Mouse (Mus musculus): ENCODE measurements around the gene Gne. TPM values are rescaled to one million over a fixed set of nuclear protein-coding genes. Genes with fewer than 3 reads are reported as not detected.
A peak's percentile ranks its signal among the peaks of the same experiment; 100 is the strongest.

Gene Gne
- polyA plus RNA-seq, 1 experiment from 2014 or later = 20.1 TPM

- H3K4me1 ChIP-seq = peaks cover 20% of the 10 kb centered on the region
- peak overlapping the region; percentile 97 for H3K4me3 ChIP-seq (replicated peaks)
- ATAC-seq (ENCODE audit: low FRiP score) = no peak
- no peaks in the 10 kb centered on the region for H3K9me3 ChIP-seq
- peak overlapping the region; percentile 99 for H3K4me2 ChIP-seq
- no peaks in the 10 kb centered on the region for H3K27me3 ChIP-seq
- no peak overlapping the region for H3K27ac ChIP-seq
- 23% methylated on average over 11 of the region's 11 CpGs for WGBS
- H3K9ac ChIP-seq = peak overlapping the region; percentile 91
- H3K36me3 ChIP-seq (replicated peaks) = 0 out of 2 replicates have a peak, but pooled peaks cover 6% of the 10 kb centered on the region
Observed at GRCm38 (mm10) chr4:44013391-44014070, 70.4 kb downstream of the Gne start.

GRCm38 (mm10) chr4:44012376-44013367 is 71.3 kb downstream of the Gne start:
- Histone ChIP-seq H3K27ac (peak overlapping the region; percentile 70), H3K4me2 (peak overlapping the region; percentile 99), H3K9me3 (no peaks in the 10 kb centered on the region), H3K4me1 (peaks cover 20% of the 10 kb centered on the region), H3K4me3 (replicated peaks) (peak overlapping the region; percentile 97), H3K27me3 (no peaks in the 10 kb centered on the region), H3K9ac (peak overlapping the region; percentile 91), H3K36me3 (replicated peaks) (0 out of 2 replicates have a peak, but pooled peaks cover 6% of the 10 kb centered on the region)
- under 1% methylated on average over 77 of the region's 77 CpGs for WGBS
- peak; percentile 99 for ATAC-seq (ENCODE audit: low FRiP score)

- ATAC-seq (ENCODE audit: low FRiP score) = no peak
- WGBS = 84% methylated on average over 3 of the region's 3 CpGs
- peak overlapping the region; percentile 99 for H3K4me2 ChIP-seq
- no peaks in the 10 kb centered on the region for H3K9me3 ChIP-seq
- H3K4me1 ChIP-seq = peaks cover 20% of the 10 kb centered on the region
- H3K9ac ChIP-seq = peak overlapping the region; percentile 91
- peak overlapping the region; percentile 97 for H3K4me3 ChIP-seq (replicated peaks)
- H3K36me3 ChIP-seq (replicated peaks) = 0 out of 2 replicates have a peak, but pooled peaks cover 4% of the 10 kb centered on the region
- 0 out of 2 replicates have a peak overlapping the region, but pooled peaks have one; percentile 70 for H3K27ac ChIP-seq
- no peaks in the 10 kb centered on the region for H3K27me3 ChIP-seq
Observed at GRCm38 (mm10) chr4:44011799-44012198, 72.2 kb downstream of the Gne start.

- no peak overlapping the region for H3K9ac ChIP-seq
- H3K4me3 ChIP-seq (replicated peaks) = no peak overlapping the region
- H3K36me3 ChIP-seq (replicated peaks) = 0 out of 2 replicates have a peak, but pooled peaks cover 2% of the 10 kb centered on the region
- peaks cover 20% of the 10 kb centered on the region for H3K4me1 ChIP-seq
- H3K4me2 ChIP-seq = no peak overlapping the region
- H3K27me3 ChIP-seq = no peaks in the 10 kb centered on the region
- H3K27ac ChIP-seq = no peak overlapping the region
- no peaks in the 10 kb centered on the region for H3K9me3 ChIP-seq
- WGBS = 43% methylated on average over 2 of the region's 2 CpGs
- ATAC-seq (ENCODE audit: low FRiP score) = no peak
Observed at GRCm38 (mm10) chr4:44010893-44011292, 73.1 kb downstream of the Gne start.

DNA sequence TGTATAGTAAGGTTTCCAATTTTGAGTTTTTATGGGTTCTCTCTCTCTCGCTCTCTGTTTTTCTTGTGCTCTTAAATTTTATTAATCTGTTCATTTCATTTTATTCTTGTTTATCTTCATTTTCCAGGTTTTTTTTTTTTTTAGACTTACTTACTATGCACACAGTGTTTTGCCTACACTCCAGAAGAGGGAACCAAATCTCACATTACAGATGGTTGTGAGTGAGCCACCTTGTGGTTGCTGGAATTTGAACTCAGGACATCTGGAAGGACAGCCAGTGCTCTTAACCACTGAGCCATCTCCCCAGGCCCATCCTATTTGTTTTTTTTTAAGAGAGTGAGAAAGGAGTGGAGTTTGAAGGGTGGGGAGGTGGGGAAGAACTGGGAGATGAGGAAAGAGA is 73.8 kb downstream of the Gne start:
- Histone ChIP-seq H3K27me3 (no peaks in the 10 kb centered on the region), H3K9me3 (no peaks in the 10 kb centered on the region), H3K9ac (no peak overlapping the region), H3K4me2 (no peak overlapping the region), H3K27ac (no peak overlapping the region), H3K36me3 (replicated peaks) (no peaks in the 10 kb centered on the region), H3K4me3 (replicated peaks) (no peak overlapping the region), H3K4me1 (peaks cover 20% of the 10 kb centered on the region)
- no peak for ATAC-seq (ENCODE audit: low FRiP score)
- 96% methylated on average over 1 of the region's 1 CpGs for WGBS

GRCm38 (mm10) chr4:44004623-44005409 is 79.2 kb downstream of the Gne start:
- Histone ChIP-seq H3K36me3 (replicated peaks) (no peaks in the 10 kb centered on the region), H3K27me3 (no peaks in the 10 kb centered on the region), H3K4me1 (no peaks in the 10 kb centered on the region), H3K27ac (no peak overlapping the region), H3K9ac (no peak overlapping the region), H3K4me2 (no peak overlapping the region), H3K9me3 (no peaks in the 10 kb centered on the region), H3K4me3 (replicated peaks) (no peak overlapping the region)
- 66% methylated on average over 3 of the region's 3 CpGs for WGBS
- no peak for ATAC-seq (ENCODE audit: low FRiP score)

GRCm38 (mm10) chr4:44004126-44004525 is 79.9 kb downstream of the Gne start, which contains the start of gene Clta:
Gene Clta, plus strand, starts transcription at chr4:44004452.
- Histone ChIP-seq H3K27me3 (no peaks in the 10 kb centered on the region), H3K4me1 (no peaks in the 10 kb centered on the region), H3K9me3 (no peaks in the 10 kb centered on the region), H3K9ac (no peak within 1 kb of the TSS), H3K4me2 (no peak within 1 kb of the TSS), H3K27ac (no peak within 1 kb of the TSS), H3K4me3 (replicated peaks) (no peak within 1 kb of the TSS), H3K36me3 (replicated peaks) (no peaks in the 10 kb centered on the region)
- WGBS = 92% methylated on average over 5 of the region's 5 CpGs
- no peak for ATAC-seq (ENCODE audit: low FRiP score)

GRCm38 (mm10) chr4:44003622-44004021 is 80.4 kb downstream of the Gne start:
- Histone ChIP-seq H3K9me3 (no peaks in the 10 kb centered on the region), H3K27me3 (no peaks in the 10 kb centered on the region), H3K36me3 (replicated peaks) (no peaks in the 10 kb centered on the region), H3K9ac (no peak overlapping the region), H3K4me2 (no peak overlapping the region), H3K4me1 (no peaks in the 10 kb centered on the region), H3K27ac (no peak overlapping the region), H3K4me3 (replicated peaks) (no peak overlapping the region)
- 83% methylated on average over 6 of the region's 6 CpGs for WGBS
- ATAC-seq (ENCODE audit: low FRiP score) = no peak

- Histone ChIP-seq H3K4me2 (no peak overlapping the region), H3K27me3 (no peaks in the 10 kb centered on the region), H3K4me1 (no peaks in the 10 kb centered on the region), H3K4me3 (replicated peaks) (no peak overlapping the region), H3K9me3 (no peaks in the 10 kb centered on the region), H3K9ac (no peak overlapping the region), H3K36me3 (replicated peaks) (no peaks in the 10 kb centered on the region), H3K27ac (no peak overlapping the region)
- no peak for ATAC-seq (ENCODE audit: low FRiP score)
- 85% methylated on average over 2 of the region's 2 CpGs for WGBS
Observed at GRCm38 (mm10) chr4:43994342-43994741, 89.6 kb downstream of the Gne start.

DNA sequence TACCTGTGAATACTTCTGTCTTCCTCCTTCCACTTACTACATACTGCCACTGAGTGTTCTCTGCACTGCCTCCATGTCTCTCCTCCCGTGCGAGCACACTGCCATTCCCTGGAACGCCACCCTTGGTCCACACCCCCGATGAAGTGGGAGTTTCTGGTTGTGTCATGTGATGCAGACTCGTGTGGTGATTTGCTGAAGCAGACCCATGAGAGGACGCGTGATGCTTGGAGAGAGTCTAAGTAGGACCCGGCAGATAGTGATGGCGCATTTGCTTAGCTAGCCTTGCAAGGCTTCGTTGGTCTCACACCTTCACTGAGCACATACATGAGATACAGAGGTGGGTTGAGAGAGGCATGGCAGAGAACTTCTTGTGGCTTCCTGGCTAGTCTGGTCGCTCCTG is 90.9 kb downstream of the Gne start:
- H3K27me3 ChIP-seq = no peaks in the 10 kb centered on the region
- no peak for ATAC-seq (ENCODE audit: low FRiP score)
- H3K9me3 ChIP-seq = no peaks in the 10 kb centered on the region
- no peak overlapping the region for H3K4me3 ChIP-seq (replicated peaks)
- H3K4me1 ChIP-seq = no peaks in the 10 kb centered on the region; the same call in 1 of the 2 replicates
- H3K9ac ChIP-seq = no peak overlapping the region
- 93% methylated on average over 11 of the region's 11 CpGs for WGBS
- H3K4me2 ChIP-seq = no peak overlapping the region
- no peaks in the 10 kb centered on the region for H3K36me3 ChIP-seq (replicated peaks)
- H3K27ac ChIP-seq = no peak overlapping the region

- WGBS = 88% methylated on average over 3 of the region's 3 CpGs
- no peaks in the 10 kb centered on the region; the same call in 1 of the 2 replicates for H3K4me1 ChIP-seq
- H3K27ac ChIP-seq = no peak overlapping the region
- H3K36me3 ChIP-seq (replicated peaks) = no peaks in the 10 kb centered on the region
- H3K4me3 ChIP-seq (replicated peaks) = no peak overlapping the region
- H3K4me2 ChIP-seq = no peak overlapping the region
- no peak for ATAC-seq (ENCODE audit: low FRiP score)
- H3K27me3 ChIP-seq = 0 out of 2 replicates have a peak, but pooled peaks cover 5% of the 10 kb centered on the region
- no peak overlapping the region for H3K9ac ChIP-seq
- no peaks in the 10 kb centered on the region for H3K9me3 ChIP-seq
Observed at GRCm38 (mm10) chr4:43988976-43989375, 95.0 kb downstream of the Gne start.

DNA sequence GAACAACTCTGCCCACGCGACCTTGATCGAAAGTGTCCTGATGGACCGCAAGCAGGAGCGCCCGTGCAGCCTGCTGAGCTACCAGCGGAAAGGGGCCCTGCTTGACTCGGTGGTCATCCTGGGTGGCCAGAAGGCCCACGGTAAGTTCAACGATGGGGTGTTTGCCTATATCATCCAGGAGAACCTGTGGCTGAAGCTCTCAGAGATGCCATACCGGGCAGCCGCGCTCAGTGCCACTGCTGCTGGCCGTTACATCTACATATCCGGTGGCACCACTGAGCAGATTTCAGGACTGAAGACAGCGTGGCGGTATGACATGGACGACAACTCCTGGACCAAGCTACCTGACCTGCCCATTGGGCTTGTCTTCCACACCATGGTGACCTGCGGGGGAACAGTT is 99.7 kb downstream of the Gne start:
- H3K4me2 ChIP-seq = no peak overlapping the region
- H3K36me3 ChIP-seq (replicated peaks) = no peaks in the 10 kb centered on the region
- no peak for ATAC-seq (ENCODE audit: low FRiP score)
- peaks cover 4% of the 10 kb centered on the region for H3K4me1 ChIP-seq
- 94% methylated on average over 19 of the region's 19 CpGs for WGBS
- no peaks in the 10 kb centered on the region for H3K9me3 ChIP-seq
- H3K27ac ChIP-seq = no peak overlapping the region
- H3K9ac ChIP-seq = no peak overlapping the region
- no peak overlapping the region for H3K4me3 ChIP-seq (replicated peaks)
- peaks cover 28% of the 10 kb centered on the region for H3K27me3 ChIP-seq
